Mouse (Mus musculus) ES-E14 (cell line): Measurements from ENCODE around the gene Ceacam20. TPM values are rescaled to one million over a fixed set of nuclear protein-coding genes. Genes with fewer than 3 reads are reported as not detected.

ENCODE experiments used
- DNase-seq: peaks from one replicate; pipeline ENCODE4 v3.0.0-alpha.2; 2013; ENCODE audit warnings: low read depth, low spot score
- H3K27ac ChIP-seq: 2 replicates; pipeline ENCODE4 v1.5.1; 2012; ENCODE audit warnings: low read depth, mild to moderate bottlenecking, low read length, moderate library complexity, mixed read lengths; ENCODE audit not compliant: poor library complexity, insufficient read depth, severe bottlenecking
- H3K36me3 ChIP-seq: 2 replicates; pipeline ENCODE4 v1.6.1; 2012; ENCODE audit warnings: mild to moderate bottlenecking, low read length, moderate library complexity, mixed read lengths; ENCODE audit not compliant: control insufficient read depth, poor library complexity, insufficient read depth, severe bottlenecking
- H3K4me1 ChIP-seq, 2 experiments: fragments of 150-350 bp in 1 of 2; sonication (generic) in 1 of 2; 2 replicates each; pipeline ENCODE4 v1.6.1; 2012; ENCODE audit warnings: low read length in 2 of 2, mild to moderate bottlenecking in 1 of 2, mixed read lengths in 1 of 2; ENCODE audit not compliant: control insufficient read depth in 2 of 2, insufficient read depth in 2 of 2, poor library complexity in 1 of 2
- H3K4me3 ChIP-seq, 2 experiments: fragments of 150-350 bp in 1 of 2; sonication (generic) in 1 of 2; 2 replicates each; pipeline ENCODE4 v1.5.1; 2012; ENCODE audit warnings: low read length in 2 of 2, low read depth in 1 of 2, mild to moderate bottlenecking in 1 of 2, mixed read lengths in 1 of 2; ENCODE audit not compliant: insufficient read depth in 1 of 2, poor library complexity in 1 of 2, severe bottlenecking in 1 of 2
- H3K9ac ChIP-seq: 2 replicates; pipeline ENCODE4 v1.6.1; 2012; ENCODE audit warnings: low read depth, mild to moderate bottlenecking, low read length, mixed read lengths; ENCODE audit not compliant: poor library complexity, insufficient read depth, severe bottlenecking
- H3K9me3 ChIP-seq: fragments of 150-350 bp; sonication (generic); 2 replicates; pipeline ENCODE4 v1.6.1; 2012; ENCODE audit warnings: low read depth, mild to moderate bottlenecking, low read length; ENCODE audit not compliant: control insufficient read depth, insufficient read depth
- CHD2 ChIP-seq: IDR thresholded peaks from 2 replicates; pipeline ENCODE4 v1.6.1; 2014; ENCODE audit warnings: mild to moderate bottlenecking, low read depth, low read length, inconsistent platforms
- HCFC1 ChIP-seq: IDR thresholded peaks from 2 replicates; pipeline ENCODE4 v1.6.1; 2012; ENCODE audit warnings: low read length, inconsistent platforms, borderline replicate concordance; ENCODE audit not compliant: insufficient read depth
- MAFK ChIP-seq: IDR thresholded peaks from 2 replicates; pipeline ENCODE4 v1.6.1; 2014; ENCODE audit warnings: mild to moderate bottlenecking, low read depth, low read length, inconsistent platforms; ENCODE audit not compliant: insufficient read depth
- ZC3H11A ChIP-seq: IDR thresholded peaks from 2 replicates; pipeline ENCODE4 v1.6.1; 2012; ENCODE audit warnings: low read depth, mild to moderate bottlenecking, inconsistent platforms, low read length, borderline replicate concordance
- ZNF384 ChIP-seq: IDR thresholded peaks from 2 replicates; pipeline ENCODE4 v1.6.1; 2012; ENCODE audit warnings: low read depth, low read length, inconsistent platforms
- in situ Hi-C, 2 experiments: fragments of 600-800 bp; cut with MboI; formaldehyde crosslinking; loops; one replicate each; pipeline ENCODE4 v1.15.1; 2025; ENCODE audit warnings: low sequenced_read_pairs in 2 of 2, inconsistent platforms in 1 of 2; ENCODE audit not compliant: unreplicated experiment in 2 of 2
- total RNA-seq: library from RNA; depleted of rRNA; stranded (reverse); fragments of 300-350 nt; gene quantifications from 2 replicates; pipeline ENCODE4 v1.2.3, GENCODE M21; 2012

Gene Ceacam20
- total RNA-seq, 1 experiment: 3.7 TPM

- no peak overlapping the region; a peak in 1 of 4 replicates for H3K4me3 ChIP-seq
- no peak for DNase-seq
- TF ChIP-seq MAFK (no peak), ZNF384 (no peak), ZC3H11A (no peak), HCFC1 (no peak), CHD2 (no peak)
- H3K9ac ChIP-seq: peak overlapping the region; percentile 27; the same call in 1 of the 2 replicates
- H3K36me3 ChIP-seq: no peaks in the 10 kb centered on the region
- peaks cover 10 to 36% of the 10 kb centered on the region in 2 experiments for H3K4me1 ChIP-seq
- in situ Hi-C loops: no loop called here
- no peaks in the 10 kb centered on the region for H3K9me3 ChIP-seq
- peak overlapping the region; percentile 14; the same call in 1 of the 2 replicates for H3K27ac ChIP-seq
Observed at GRCm38 (mm10) chr7:19932133-19932876, 32.9 kb upstream of the Ceacam20 start.

GRCm38 (mm10) chr7:19932877-19933809 is 32.1 kb upstream of the Ceacam20 start:
- no peak for DNase-seq
- TF ChIP-seq ZNF384 (no peak), MAFK (no peak), ZC3H11A (no peak)
- Histone ChIP-seq H3K27ac (peak overlapping the region; percentile 48; the same call in 1 of the 2 replicates), H3K4me1 (peaks cover 13 to 43% of the 10 kb centered on the region in 2 experiments), H3K4me3 (peak overlapping the region in 1 of 2 experiments; percentile 58; a peak in 2 of 4 replicates), H3K9ac (peak overlapping the region; percentile 27; the same call in 1 of the 2 replicates), H3K36me3 (no peaks in the 10 kb centered on the region), H3K9me3 (no peaks in the 10 kb centered on the region)
- in situ Hi-C loops: no loop called here

- H3K4me3 ChIP-seq: no peak overlapping the region
- no peak for DNase-seq
- no peaks in the 10 kb centered on the region for H3K9me3 ChIP-seq
- in situ Hi-C loops: no loop called here
- TF ChIP-seq MAFK (no peak), ZNF384 (no peak), CHD2 (no peak), ZC3H11A (no peak), HCFC1 (no peak)
- H3K4me1 ChIP-seq: peaks cover 11 to 35% of the 10 kb centered on the region in 2 experiments
- peak overlapping the region; percentile 17; the same call in 1 of the 2 replicates for H3K9ac ChIP-seq
- no peak overlapping the region for H3K27ac ChIP-seq
- H3K36me3 ChIP-seq: no peaks in the 10 kb centered on the region
Observed at GRCm38 (mm10) chr7:19935171-19935751, 30.0 kb upstream of the Ceacam20 start.

DNA sequence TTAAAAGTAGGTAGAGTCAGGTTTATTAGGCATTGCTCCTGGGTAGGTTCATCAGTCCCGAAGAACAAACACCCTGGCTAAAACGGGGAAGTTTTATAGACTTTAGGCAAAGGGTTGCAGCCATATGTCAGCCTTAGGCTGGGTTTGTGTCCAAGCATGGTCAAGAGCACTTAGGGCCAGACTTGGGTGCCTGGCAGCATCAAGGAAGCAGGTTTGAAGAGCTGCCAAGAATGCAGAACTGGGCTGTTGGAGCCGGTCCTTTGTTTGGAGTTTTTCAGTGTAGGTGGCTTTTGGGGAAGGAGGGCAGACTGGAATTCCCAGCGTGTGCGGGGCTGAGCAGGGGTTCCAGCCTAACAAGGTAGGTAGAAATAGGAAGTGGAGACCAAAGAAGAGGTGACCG is 29.3 kb upstream of the Ceacam20 start:
- Histone ChIP-seq H3K9me3 (no peaks in the 10 kb centered on the region), H3K9ac (no peak overlapping the region), H3K27ac (no peak overlapping the region), H3K4me1 (peaks cover 11 to 33% of the 10 kb centered on the region in 2 experiments), H3K36me3 (no peaks in the 10 kb centered on the region), H3K4me3 (no peak overlapping the region)
- DNase-seq: no peak
- in situ Hi-C loops: no loop called here
- TF ChIP-seq HCFC1 (no peak), ZC3H11A (no peak), MAFK (no peak), CHD2 (no peak), ZNF384 (no peak)
